Mouse (Mus musculus): ENCODE measurements around the gene Rubcnl. TPM values are rescaled to one million over a fixed set of nuclear protein-coding genes. Genes with fewer than 3 reads are reported as not detected.

Gene Rubcnl
- polyA plus RNA-seq, 1 experiment from 2014 or later, result 0.84 TPM

GRCm38 (mm10) chr14:75069356-75069979, 53.6 kb downstream of the Rubcnl start:
- Histone ChIP-seq H3K4me2 (replicated peaks; ENCODE audit: low read depth, low read length) (no peak overlapping the region), H3K9me3 (ENCODE audit: control insufficient read depth, low read depth, low read length) (no peaks in the 10 kb centered on the region), H3K27ac (ENCODE audit: low read length) (no peak overlapping the region), H3K4me3 (ENCODE audit: low read depth, low read length) (no peak overlapping the region), H3K36me3 (ENCODE audit: control insufficient read depth, insufficient read depth, low read length) (no peaks in the 10 kb centered on the region), H3K9ac (replicated peaks; ENCODE audit: low read depth, low read length) (no peak overlapping the region), H3K27me3 (ENCODE audit: control insufficient read depth, insufficient read depth, low read length) (no peaks in the 10 kb centered on the region), H3K4me1 (ENCODE audit: control insufficient read depth, insufficient read depth, low read length) (no peaks in the 10 kb centered on the region)
- 48% methylated on average over 7 of the region's 7 CpGs for WGBS
- no peak for ATAC-seq (ENCODE audit: insufficient number of reproducible peaks, insufficient read depth, low FRiP score, low read depth)

- 86% methylated on average over 15 of the region's 15 CpGs for WGBS
- no peak overlapping the region for H3K4me2 ChIP-seq (replicated peaks; ENCODE audit: low read depth, low read length)
- H3K9me3 ChIP-seq (ENCODE audit: control insufficient read depth, low read depth, low read length), result no peaks in the 10 kb centered on the region
- no peak overlapping the region for H3K9ac ChIP-seq (replicated peaks; ENCODE audit: low read depth, low read length)
- no peak for ATAC-seq (ENCODE audit: insufficient number of reproducible peaks, insufficient read depth, low FRiP score, low read depth)
- no peaks in the 10 kb centered on the region for H3K27me3 ChIP-seq (ENCODE audit: control insufficient read depth, insufficient read depth, low read length)
- no peaks in the 10 kb centered on the region for H3K4me1 ChIP-seq (ENCODE audit: control insufficient read depth, insufficient read depth, low read length)
- no peak overlapping the region for H3K27ac ChIP-seq (ENCODE audit: low read length)
- no peaks in the 10 kb centered on the region for H3K36me3 ChIP-seq (ENCODE audit: control insufficient read depth, insufficient read depth, low read length)
- no peak overlapping the region for H3K4me3 ChIP-seq (ENCODE audit: low read depth, low read length)
Observed at GRCm38 (mm10) chr14:75071091-75071490, 55.3 kb downstream of the Rubcnl start.

- Histone ChIP-seq H3K4me2 (replicated peaks; ENCODE audit: low read depth, low read length) (no peak overlapping the region), H3K9ac (replicated peaks; ENCODE audit: low read depth, low read length) (no peak overlapping the region), H3K4me3 (ENCODE audit: low read depth, low read length) (no peak overlapping the region), H3K4me1 (ENCODE audit: control insufficient read depth, insufficient read depth, low read length) (no peaks in the 10 kb centered on the region), H3K27ac (ENCODE audit: low read length) (no peak overlapping the region), H3K27me3 (ENCODE audit: control insufficient read depth, insufficient read depth, low read length) (no peaks in the 10 kb centered on the region), H3K36me3 (ENCODE audit: control insufficient read depth, insufficient read depth, low read length) (no peaks in the 10 kb centered on the region), H3K9me3 (ENCODE audit: control insufficient read depth, low read depth, low read length) (no peaks in the 10 kb centered on the region)
- WGBS, result 77% methylated on average over 10 of the region's 10 CpGs
- no peak for ATAC-seq (ENCODE audit: insufficient number of reproducible peaks, insufficient read depth, low FRiP score, low read depth)
Observed at GRCm38 (mm10) chr14:75075299-75076180, 59.7 kb downstream of the Rubcnl start.

- H3K9ac ChIP-seq (replicated peaks; ENCODE audit: low read depth, low read length), result no peak overlapping the region
- H3K9me3 ChIP-seq (ENCODE audit: control insufficient read depth, low read depth, low read length), result no peaks in the 10 kb centered on the region
- H3K36me3 ChIP-seq (ENCODE audit: control insufficient read depth, insufficient read depth, low read length), result no peaks in the 10 kb centered on the region
- WGBS, result 63% methylated on average over 6 of the region's 6 CpGs
- H3K27ac ChIP-seq (ENCODE audit: low read length), result no peak overlapping the region
- H3K27me3 ChIP-seq (ENCODE audit: control insufficient read depth, insufficient read depth, low read length), result no peaks in the 10 kb centered on the region
- ATAC-seq (ENCODE audit: insufficient number of reproducible peaks, insufficient read depth, low FRiP score, low read depth), result no peak
- no peak overlapping the region for H3K4me3 ChIP-seq (ENCODE audit: low read depth, low read length)
- no peaks in the 10 kb centered on the region for H3K4me1 ChIP-seq (ENCODE audit: control insufficient read depth, insufficient read depth, low read length)
- no peak overlapping the region for H3K4me2 ChIP-seq (replicated peaks; ENCODE audit: low read depth, low read length)
Observed at GRCm38 (mm10) chr14:75077946-75078345, 62.1 kb downstream of the Rubcnl start.

Other genes starting within 250 kb of the Rubcnl start
- 16.0 and 16.5 TPM in 2 replicates for gene Lrch1, start 68.2 kb upstream of the Rubcnl start, polyA plus RNA-seq (2014; fragmentation: Nextera tagmentation; extraction: Ambion mirVana)
- not detected in 2 replicates for gene Lrrc63, start 114.9 kb downstream of the Rubcnl start, polyA plus RNA-seq (2014; fragmentation: Nextera tagmentation; extraction: Ambion mirVana)
- 47.0 and 59.7 TPM in 2 replicates for gene Lcp1, start 115.1 kb downstream of the Rubcnl start, polyA plus RNA-seq (2014; fragmentation: Nextera tagmentation; extraction: Ambion mirVana)
- gene Cpb2, start 226.3 kb downstream of the Rubcnl start, polyA plus RNA-seq (2014; fragmentation: Nextera tagmentation; extraction: Ambion mirVana), result 2.7 TPM in 2 replicates